Mouse (Mus musculus): ENCODE results near the gene Krt23.

Gene Krt23

GRCm38 (mm10) chr11:99492733-99493573 is at the start of gene Krt23:
TSS of gene Krt23 (minus strand) at chr11:99493137.
- peak; percentile 31 for DNase-seq (ENCODE audit: low spot score)

GRCm38 (mm10) chr11:99539721-99540120 is 46.8 kb upstream of the Krt23 start:
- DNase-seq (ENCODE audit: low spot score), result peak; percentile 3

- no peak for DNase-seq (ENCODE audit: low spot score)
Measured at GRCm38 (mm10) chr11:99521288-99521860, 28.4 kb upstream of the Krt23 start, which contains the start of gene Krt39. TSS of gene Krt39 (minus strand) at chr11:99521338.

- DNase-seq (ENCODE audit: low spot score), result peak; percentile 71
Measured at GRCm38 (mm10) chr11:99514098-99514497, 21.2 kb upstream of the Krt23 start.

- DNase-seq (ENCODE audit: low spot score), result no peak
Measured at GRCm38 (mm10) chr11:99500095-99500805, 7.3 kb upstream of the Krt23 start.

GRCm38 (mm10) chr11:99496460-99496859 is 3.5 kb upstream of the Krt23 start:
- no peak for DNase-seq (ENCODE audit: low spot score)

GRCm38 (mm10) chr11:99494741-99495140 is 1.8 kb upstream of the Krt23 start:
- no peak for DNase-seq (ENCODE audit: low spot score)

- no peak for DNase-seq (ENCODE audit: low spot score)
Measured at GRCm38 (mm10) chr11:99493574-99493850, 575 bp upstream of the Krt23 start.

GRCm38 (mm10) chr11:99491040-99491439 is 1.9 kb downstream of the Krt23 start:
- no peak for DNase-seq (ENCODE audit: low spot score)

GRCm38 (mm10) chr11:99490624-99491023 is 2.3 kb downstream of the Krt23 start:
- DNase-seq (ENCODE audit: low spot score), result no peak

- DNase-seq (ENCODE audit: low spot score), result no peak
Measured at GRCm38 (mm10) chr11:99489233-99489632, 3.7 kb downstream of the Krt23 start.

- DNase-seq (ENCODE audit: low spot score), result no peak
Measured at GRCm38 (mm10) chr11:99474981-99475380, 18.0 kb downstream of the Krt23 start.

- no peak for DNase-seq (ENCODE audit: low spot score)
Measured at GRCm38 (mm10) chr11:99473433-99473832, 19.5 kb downstream of the Krt23 start.

- DNase-seq (ENCODE audit: low spot score), result no peak
Measured at GRCm38 (mm10) chr11:99472405-99472804, 20.5 kb downstream of the Krt23 start.

GRCm38 (mm10) chr11:99471946-99472345 is 21.0 kb downstream of the Krt23 start:
- DNase-seq (ENCODE audit: low spot score), result no peak

GRCm38 (mm10) chr11:99469228-99469627 is 23.7 kb downstream of the Krt23 start:
- no peak for DNase-seq (ENCODE audit: low spot score)

GRCm38 (mm10) chr11:99468566-99468965 is 24.4 kb downstream of the Krt23 start:
- peak; percentile 70 for DNase-seq (ENCODE audit: low spot score)

GRCm38 (mm10) chr11:99466316-99466715 is 26.6 kb downstream of the Krt23 start:
- DNase-seq (ENCODE audit: low spot score), result no peak

- peak; percentile 90 for DNase-seq (ENCODE audit: low spot score)
Measured at GRCm38 (mm10) chr11:99464836-99465235, 28.1 kb downstream of the Krt23 start.

- DNase-seq (ENCODE audit: low spot score), result peak; percentile 76
Measured at GRCm38 (mm10) chr11:99463155-99463554, 29.8 kb downstream of the Krt23 start.

GRCm38 (mm10) chr11:99461736-99462135 is 31.2 kb downstream of the Krt23 start:
- DNase-seq (ENCODE audit: low spot score), result no peak

GRCm38 (mm10) chr11:99458887-99459286 is 34.0 kb downstream of the Krt23 start:
- no peak for DNase-seq (ENCODE audit: low spot score)

GRCm38 (mm10) chr11:99454759-99455158 is 38.2 kb downstream of the Krt23 start:
- peak; percentile 23 for DNase-seq (ENCODE audit: low spot score)

Measured in urinary bladder, postnatal 14 days (tissue).